ENCODE assay signal across 23 mouse cellular contexts in genomic region chr7:119604903-119605483, GRCm38 (mm10). TPM values are rescaled to one million over a fixed set of nuclear protein-coding genes. Genes with fewer than 3 reads are reported as not detected.
"Had no signal": no experiment of that assay in that cellular context is flagged by ENCODE, and none has a peak within 500 bp of the region (broad histone marks: within the 10 kb centered on the region; RNA-seq: fewer than 3 reads in every experiment).

No protein-coding gene starts in this region.

- H3K9me3 ChIP-seq: hindbrain, embryonic 15.5 days; limb, embryonic 10.5 days; liver, embryonic 15.5 days; neural tube, embryonic 12.5 days; stomach, embryonic 15.5 days had no signal

- H3K27me3 ChIP-seq: hindbrain, embryonic 15.5 days; liver, embryonic 15.5 days; neural tube, embryonic 12.5 days; stomach, embryonic 15.5 days had no signal

- H3K4me3 ChIP-seq: hindbrain, embryonic 15.5 days; layer of hippocampus, adult 2 months; limb, embryonic 10.5 days; liver, embryonic 15.5 days; neural tube, embryonic 12.5 days; stomach, embryonic 15.5 days had no signal

- DNase-seq: lung, adult 2 months; midbrain, embryonic 14.5 days; right cerebral cortex, postnatal 4 days; spleen, adult 18-20 months; thymus, adult 2 months; thymus, postnatal 25 days had no signal

- H3K36me3 ChIP-seq: hindbrain, embryonic 15.5 days; limb, embryonic 10.5 days; liver, embryonic 15.5 days; neural tube, embryonic 12.5 days; stomach, embryonic 15.5 days had no signal

- H3K4me1 ChIP-seq: hindbrain, embryonic 15.5 days; limb, embryonic 10.5 days; liver, embryonic 15.5 days; neural tube, embryonic 12.5 days; stomach, embryonic 15.5 days had no signal

- H3K27ac ChIP-seq: hindbrain, embryonic 15.5 days; layer of hippocampus, adult 2 months; limb, embryonic 10.5 days; liver, embryonic 15.5 days; neural tube, embryonic 12.5 days; stomach, embryonic 15.5 days had no signal

- H3K4me2 ChIP-seq: hindbrain, embryonic 15.5 days; liver, embryonic 11.5 days; liver, embryonic 15.5 days; neural tube, embryonic 12.5 days; stomach, embryonic 15.5 days had no signal

- ATAC-seq: inflammation-experienced regulatory T-cells, adult 6 months; intestine, postnatal 0 days had no signal

- H3K9ac ChIP-seq: hindbrain, embryonic 15.5 days; liver, embryonic 15.5 days; neural tube, embryonic 12.5 days; stomach, embryonic 15.5 days had no signal

RNA-seq across cellular contexts. Expression of gene Acsm1, which starts 1.8 kb away (rescaled TPM):
- total RNA-seq: layer of hippocampus, adult 2 months; layer of hippocampus, postnatal 10 days; left cerebral cortex, postnatal 14 days; megakaryocyte progenitor cell, adult 5-6 weeks; monocyte, adult 5-6 weeks; neutrophil, adult 5-6 weeks had no signal
- polyA plus RNA-seq: hindbrain, embryonic 15.5 days; inflammation-experienced regulatory T-cells, adult 6 months; intestine, postnatal 0 days; limb, embryonic 10.5 days; liver, embryonic 11.5 days; midbrain, embryonic 14.5 days; neural tube, embryonic 12.5 days; testis, adult 2 months; urinary bladder, adult 2 months had no signal

RNA-seq across cellular contexts. Expression of gene Acsm2, which starts 50.9 kb away (rescaled TPM):
- total RNA-seq: layer of hippocampus, adult 2 months; layer of hippocampus, postnatal 10 days; left cerebral cortex, postnatal 14 days; megakaryocyte progenitor cell, adult 5-6 weeks; monocyte, adult 5-6 weeks; neutrophil, adult 5-6 weeks had no signal
- polyA plus RNA-seq: inflammation-experienced regulatory T-cells, adult 6 months; intestine, postnatal 0 days; limb, embryonic 10.5 days; limb, embryonic 14.5 days; liver, embryonic 11.5 days; liver, embryonic 15.5 days; lung, adult 2 months; midbrain, embryonic 14.5 days; neural tube, embryonic 12.5 days; stomach, embryonic 15.5 days; testis, adult 2 months; urinary bladder, adult 2 months had no signal
